Mouse (Mus musculus) bone marrow, adult 2 months (tissue): ENCODE results near the gene Camk2b. TPM values are rescaled to one million over a fixed set of nuclear protein-coding genes. Genes with fewer than 3 reads are reported as not detected.
"Not testable (repeated sequence)": the region's sequence is repeated elsewhere in the genome, so short reads cannot be mapped to it uniquely, and the experiment has no call there.

ENCODE experiments used
- H3K27ac ChIP-seq: fragments of 200-500 bp; 2 replicates; pipeline ENCODE4 v1.5.1; 2012; ENCODE audit warnings: low read depth, mild to moderate bottlenecking, control low read depth, inconsistent platforms, low read length; ENCODE audit not compliant: control insufficient read depth, poor library complexity, insufficient read depth
- H3K4me1 ChIP-seq: fragments of 200-500 bp; 2 replicates; pipeline ENCODE4 v1.6.1; 2011; ENCODE audit warnings: low read length; ENCODE audit not compliant: control insufficient read depth, insufficient read depth
- H3K4me3 ChIP-seq: fragments of 200-500 bp; replicated peaks from 2 replicates; pipeline ENCODE3; 2011; ENCODE audit warnings: mild to moderate bottlenecking, low read depth, low read length, control low read depth; ENCODE audit not compliant: control insufficient read depth
- CTCF ChIP-seq: fragments of 200-500 bp; IDR thresholded peaks from 2 replicates; pipeline ENCODE4 v1.5.1; 2011; ENCODE audit warnings: low read length, control low read depth; ENCODE audit not compliant: control insufficient read depth, insufficient read depth
- POLR2A ChIP-seq: fragments of 200-500 bp; IDR thresholded peaks from 2 replicates; pipeline ENCODE4 v1.6.1; 2011; ENCODE audit warnings: low read depth, mild to moderate bottlenecking, control low read depth, low read length, borderline replicate concordance; ENCODE audit not compliant: control insufficient read depth
- WGBS: fragments of 180-500 bp; shearing (Covaris S2); methylation state at CpG from one replicate; pipeline ENCODE4 v1.1.7; 2018; 5-methylcytosine and 5-hydroxymethylcytosine counted together
- polyA plus RNA-seq: library from polyadenylated mRNA; stranded (reverse); fragments of >200 nt; gene quantifications from 2 replicates; pipeline ENCODE4 v1.2.4, GENCODE M21; 2011; ENCODE audit warnings: low replicate concordance; ENCODE audit not compliant: missing spikeins, insufficient read depth, insufficient read length

Gene Camk2b
- polyA plus RNA-seq, result 1.4 and 5.1 TPM in 2 replicates

- Histone ChIP-seq H3K4me3 (no peak within 1 kb of the TSS), H3K27ac (0 out of 2 replicates have a peak within 1 kb of the TSS, but pooled peaks have one; percentile 8), H3K4me1 (no peaks in the 10 kb centered on the region)
- TF ChIP-seq POLR2A, result no peak
- TF ChIP-seq CTCF, result no peak
- 16% methylated on average over 6 of the region's 6 CpGs for WGBS
Observed at GRCm38 (mm10) chr11:6066176-6066575, at the start of gene Camk2b. Gene Camk2b, minus strand, starts transcription at chr11:6066362.

GRCm38 (mm10) chr11:6111734-6112484 lies 45.7 kb upstream of the Camk2b start:
- TF ChIP-seq POLR2A (no peak), CTCF (no peak)
- Histone ChIP-seq H3K27ac (no peak overlapping the region), H3K4me1 (no peaks in the 10 kb centered on the region), H3K4me3 (no peak overlapping the region)
- 87% methylated on average over 5 of the region's 5 CpGs for WGBS

- Histone ChIP-seq H3K4me3 (no peak overlapping the region), H3K27ac (no peak overlapping the region), H3K4me1 (no peaks in the 10 kb centered on the region)
- no peak for TF ChIP-seq CTCF
- no peak for TF ChIP-seq POLR2A
Observed at GRCm38 (mm10) chr11:6109990-6110389, 43.8 kb upstream of the Camk2b start.

GRCm38 (mm10) chr11:6108296-6108695 lies 42.1 kb upstream of the Camk2b start:
- no peaks in the 10 kb centered on the region for H3K4me1 ChIP-seq
- no peak for TF ChIP-seq POLR2A
- no peak for TF ChIP-seq CTCF
- 89% methylated on average over 5 of the region's 5 CpGs for WGBS
- no peak overlapping the region for H3K4me3 ChIP-seq
- no peak overlapping the region for H3K27ac ChIP-seq

- no peak overlapping the region for H3K4me3 ChIP-seq
- no peak overlapping the region for H3K27ac ChIP-seq
- 81% methylated on average over 3 of the region's 3 CpGs for WGBS
- no peak for TF ChIP-seq POLR2A
- no peaks in the 10 kb centered on the region for H3K4me1 ChIP-seq
Observed at GRCm38 (mm10) chr11:6107722-6108121, 41.6 kb upstream of the Camk2b start.

GRCm38 (mm10) chr11:6104734-6105133 lies 38.6 kb upstream of the Camk2b start:
- no peaks in the 10 kb centered on the region for H3K4me1 ChIP-seq
- TF ChIP-seq CTCF, result no peak
- no peak for TF ChIP-seq POLR2A
- H3K27ac ChIP-seq, result no peak overlapping the region
- WGBS, result 86% methylated on average over 5 of the region's 5 CpGs
- H3K4me3 ChIP-seq, result no peak overlapping the region

GRCm38 (mm10) chr11:6096637-6097036 lies 30.5 kb upstream of the Camk2b start:
- 77% methylated on average over 3 of the region's 3 CpGs for WGBS
- H3K27ac ChIP-seq, H3K4me3 ChIP-seq, H3K4me1 ChIP-seq: not testable (repeated sequence)

- WGBS, result 72% methylated on average over 4 of the region's 4 CpGs
- no peak overlapping the region for H3K27ac ChIP-seq
- H3K4me1 ChIP-seq, result no peaks in the 10 kb centered on the region
- H3K4me3 ChIP-seq, result no peak overlapping the region
- TF ChIP-seq POLR2A (no peak), CTCF (no peak)
Observed at GRCm38 (mm10) chr11:6086991-6087390, 20.8 kb upstream of the Camk2b start.

GRCm38 (mm10) chr11:6078737-6079136 lies 12.6 kb upstream of the Camk2b start:
- Histone ChIP-seq H3K4me1 (no peaks in the 10 kb centered on the region), H3K4me3 (no peak overlapping the region), H3K27ac (no peak overlapping the region)
- 72% methylated on average over 2 of the region's 2 CpGs for WGBS
- TF ChIP-seq POLR2A, result no peak
- TF ChIP-seq CTCF, result no peak
